8 mouse cellular contexts compared by ENCODE assay signal in the genomic region with DNA sequence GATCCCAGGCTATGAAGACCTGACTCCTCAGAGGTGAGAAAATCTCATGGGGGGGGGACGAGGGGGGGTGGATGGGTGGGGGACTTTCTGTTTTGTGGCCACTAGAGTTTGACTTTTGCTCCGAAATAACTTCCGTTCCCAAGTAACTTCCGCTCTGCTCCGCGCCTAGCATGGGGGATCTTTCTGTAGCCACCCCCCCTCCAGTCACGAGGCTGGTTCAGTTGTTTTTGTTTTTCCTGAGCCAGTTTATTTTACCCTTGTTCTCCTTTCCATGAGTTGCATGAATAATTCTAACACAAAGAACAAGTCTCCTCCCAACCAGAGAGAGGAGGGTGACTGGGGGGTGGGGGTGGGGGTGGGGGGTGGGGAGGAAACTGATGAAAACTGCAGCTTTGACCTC.
A peak's percentile ranks its signal among the peaks of the same experiment; 100 is the strongest.
DNase-seq lines count a peak whose midpoint lies in the region; ATAC-seq and TF ChIP-seq lines count a peak whose summit lies in the region.

No protein-coding gene starts in this region.

- H3K9me3 ChIP-seq in lung, embryonic 14.5 days (ENCODE audit: low read depth, low read length) = no peaks in the 10 kb centered on the region
- no peaks in the 10 kb centered on the region for H3K9me3 ChIP-seq in hindbrain, embryonic 11.5 days (ENCODE audit: control insufficient read depth, low read length)
- no peaks in the 10 kb centered on the region for H3K9me3 ChIP-seq in neural tube, embryonic 15.5 days (replicated peaks)

- no peak for ATAC-seq in lung, embryonic 14.5 days (ENCODE audit: insufficient read depth)
- peak; percentile 55; the same call in 1 of the 2 replicates for ATAC-seq in hindbrain, embryonic 11.5 days (ENCODE audit: low FRiP score)
- no peak for ATAC-seq in neural tube, embryonic 15.5 days (ENCODE audit: low FRiP score)
- ATAC-seq in erythroblast, adult 5-6 weeks (replicated peaks; ENCODE audit: low FRiP score, poor library complexity, severe bottlenecking) = no peak

- H3K9ac ChIP-seq in lung, embryonic 14.5 days = no peak overlapping the region
- no peak overlapping the region for H3K9ac ChIP-seq in hindbrain, embryonic 11.5 days (ENCODE audit: low read depth, low read length)
- H3K9ac ChIP-seq in liver, adult 2 months (ENCODE audit: low read depth, low read length) = no peak overlapping the region
- H3K9ac ChIP-seq in neural tube, embryonic 15.5 days (replicated peaks) = no peak overlapping the region

- H3K79me2 ChIP-seq in liver, adult 2 months (ENCODE audit: control insufficient read depth, insufficient read depth, low read length) = no peaks in the 10 kb centered on the region

- H3K27ac ChIP-seq in lung, embryonic 14.5 days (ENCODE audit: low read depth) = no peak overlapping the region
- no peak overlapping the region for H3K27ac ChIP-seq in hindbrain, embryonic 11.5 days (ENCODE audit: low read depth, low read length)
- no peak overlapping the region for H3K27ac ChIP-seq in liver, adult 2 months (replicated peaks; ENCODE audit: insufficient read depth, low read depth, low read length)
- H3K27ac ChIP-seq in neural tube, embryonic 15.5 days (replicated peaks) = no peak overlapping the region

- H3K27me3 ChIP-seq in lung, embryonic 14.5 days (ENCODE audit: insufficient read depth, low read length) = no peaks in the 10 kb centered on the region
- no peaks in the 10 kb centered on the region for H3K27me3 ChIP-seq in hindbrain, embryonic 11.5 days (ENCODE audit: control insufficient read depth, insufficient read depth, low read length)
- no peaks in the 10 kb centered on the region for H3K27me3 ChIP-seq in liver, adult 2 months (ENCODE audit: control insufficient read depth, insufficient read depth, low read length)
- H3K27me3 ChIP-seq in neural tube, embryonic 15.5 days (replicated peaks) = peaks cover 2% of the 10 kb centered on the region; the same call in 1 of the 2 replicates

- peaks cover 7% of the 10 kb centered on the region; the same call in 1 of the 2 replicates for H3K4me1 ChIP-seq in lung, embryonic 14.5 days (ENCODE audit: insufficient read depth)
- peaks cover 2% of the 10 kb centered on the region; the same call in 1 of the 2 replicates for H3K4me1 ChIP-seq in lung, adult 2 months (ENCODE audit: control insufficient read depth, insufficient read depth, low read length)
- peaks cover 9% of the 10 kb centered on the region; the same call in 1 of the 2 replicates for H3K4me1 ChIP-seq in hindbrain, embryonic 11.5 days (replicated peaks; ENCODE audit: control insufficient read depth, insufficient read depth, low read length)
- no peaks in the 10 kb centered on the region for H3K4me1 ChIP-seq in liver, adult 2 months (ENCODE audit: control insufficient read depth, insufficient read depth, low read length)
- 0 out of 2 replicates have a peak, but pooled peaks cover 10% of the 10 kb centered on the region for H3K4me1 ChIP-seq in neural tube, embryonic 15.5 days

- TF ChIP-seq POLR2A in lung, adult 2 months (IDR thresholded peaks at IDR 0.05; ENCODE audit: borderline replicate concordance, extremely low read depth, low read depth, low read length) = no peak
- TF ChIP-seq POLR2A in liver, adult 2 months (IDR thresholded peaks at IDR 0.05; ENCODE audit: extremely low read depth, insufficient read depth, low read length) = no peak

- no peak for TF ChIP-seq CTCF in lung, embryonic 14.5 days (IDR thresholded peaks at IDR 0.05; ENCODE audit: low read depth)
- no peak for TF ChIP-seq CTCF in lung, adult 2 months (IDR thresholded peaks at IDR 0.05; ENCODE audit: insufficient read depth, low read length)
- no peak for TF ChIP-seq CTCF in liver, adult 2 months (IDR thresholded peaks at IDR 0.05; ENCODE audit: low read depth, low read length)

- H3K4me3 ChIP-seq in lung, embryonic 14.5 days (ENCODE audit: low read depth, low read length) = no peak overlapping the region
- H3K4me3 ChIP-seq in lung, adult 2 months (replicated peaks; ENCODE audit: extremely low read depth, low read depth, low read length) = no peak overlapping the region
- H3K4me3 ChIP-seq in hindbrain, embryonic 11.5 days (ENCODE audit: low read depth, low read length) = no peak overlapping the region
- no peak overlapping the region for H3K4me3 ChIP-seq in liver, adult 2 months (ENCODE audit: insufficient read depth, low read depth, low read length)
- H3K4me3 ChIP-seq in neural tube, embryonic 15.5 days (replicated peaks) = no peak overlapping the region

- peak overlapping the region; percentile 44 for H3K4me2 ChIP-seq in lung, embryonic 14.5 days
- H3K4me2 ChIP-seq in hindbrain, embryonic 11.5 days (replicated peaks; ENCODE audit: low read depth, low read length) = 0 out of 2 replicates have a peak overlapping the region, but pooled peaks have one; percentile 3
- H3K4me2 ChIP-seq in neural tube, embryonic 15.5 days = peak overlapping the region; percentile 30

- 18% methylated on average over 7 of the region's 7 CpGs for WGBS in lung, embryonic 14.5 days
- WGBS in lung, adult 2 months = 19% methylated on average over 7 of the region's 7 CpGs
- 12% methylated on average over 7 of the region's 7 CpGs for WGBS in hindbrain, embryonic 11.5 days
- WGBS in liver, adult 2 months = 48% methylated on average over 7 of the region's 7 CpGs
- WGBS in neural tube, embryonic 15.5 days = 9% methylated on average over 7 of the region's 7 CpGs

- no peaks in the 10 kb centered on the region for H3K36me3 ChIP-seq in lung, embryonic 14.5 days (ENCODE audit: insufficient read depth)
- H3K36me3 ChIP-seq in hindbrain, embryonic 11.5 days (ENCODE audit: control insufficient read depth, insufficient read depth, low read length) = no peaks in the 10 kb centered on the region
- no peaks in the 10 kb centered on the region for H3K36me3 ChIP-seq in liver, adult 2 months (ENCODE audit: control insufficient read depth, insufficient read depth, low read length)
- no peaks in the 10 kb centered on the region for H3K36me3 ChIP-seq in neural tube, embryonic 15.5 days

- peak; percentile 63 for DNase-seq in lung, embryonic 14.5 days
- DNase-seq in lung, adult 2 months = no peak
- DNase-seq in hindbrain, embryonic 11.5 days (ENCODE audit: low spot score) = peak; percentile 65
- DNase-seq in liver, adult 2 months (ENCODE audit: extremely low read depth, low read depth, low spot score) = peak; percentile 28
- no peak for DNase-seq in right cerebral cortex, postnatal 36 days (ENCODE audit: low spot score in 2 of 2)
- DNase-seq in ovary, postnatal 14 days (ENCODE audit: low spot score) = no peak

Comparison
In these comparisons a context has a peak if more than half of its experiments do, and no peak if none do; other contexts are left out.
1. DNase-seq: peak in lung, embryonic 14.5 days (single experiment), hindbrain, embryonic 11.5 days (single experiment) and liver, adult 2 months (single experiment); none in lung, adult 2 months (single experiment), right cerebral cortex, postnatal 36 days (0 of 2) and ovary, postnatal 14 days (single experiment).
2. Peak in every context shown above with its lines, with median percentiles within 50 percentile points of each other: H3K4me2 ChIP-seq.